Mouse (Mus musculus) cerebellum, adult 11 months (tissue): Measurements from ENCODE around the gene Phlpp1.

Source experiments
- DNase-seq: peaks from one replicate; pipeline ENCODE4 v3.0.0; 2022

Gene Phlpp1

DNA sequence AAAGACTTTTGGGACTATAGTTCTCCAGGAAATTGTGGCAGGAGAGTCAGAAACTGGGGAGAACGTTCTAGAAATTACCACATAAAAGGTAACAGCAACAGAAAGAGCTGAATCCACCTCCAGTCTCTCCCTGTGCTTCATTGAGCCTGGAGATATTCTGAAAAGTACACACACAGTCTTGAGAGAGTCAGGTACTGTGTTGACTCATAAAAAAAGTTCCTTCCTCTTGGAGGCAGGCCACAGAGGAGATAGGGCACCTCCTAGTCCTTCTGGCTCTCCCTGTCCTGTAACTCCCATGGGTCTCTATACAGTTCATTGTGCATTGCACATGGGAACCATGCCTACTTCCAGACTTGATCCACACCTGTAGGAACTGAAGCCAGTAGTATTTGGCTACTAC lies 149.0 kb downstream of the Phlpp1 start:
- no peak for DNase-seq

- DNase-seq: no peak
These were observed 150.0 kb downstream of the Phlpp1 start for GRCm38 (mm10) chr1:106321432-106322126.

GRCm38 (mm10) chr1:106326691-106327090 lies 155.1 kb downstream of the Phlpp1 start:
- DNase-seq: no peak

DNA sequence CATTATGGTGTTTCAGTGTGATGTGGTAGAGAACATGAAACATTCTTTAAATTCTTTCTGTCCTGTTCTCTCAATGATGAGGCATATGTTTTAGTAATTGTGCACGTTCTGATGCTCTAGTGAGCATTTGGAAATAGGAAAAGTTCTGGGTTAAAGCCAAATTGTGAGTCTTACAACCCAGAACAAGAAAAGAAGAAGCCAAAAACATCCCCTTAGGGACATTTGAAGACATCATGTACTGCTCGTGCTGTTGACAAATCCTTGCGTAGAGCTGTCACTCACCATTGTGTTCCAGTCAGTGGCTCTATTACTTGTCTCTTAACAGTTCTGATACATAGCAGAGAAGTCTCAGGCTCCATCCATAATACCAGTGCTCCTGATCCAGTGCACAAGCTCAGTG lies 170.5 kb downstream of the Phlpp1 start:
- DNase-seq: no peak

- no peak for DNase-seq
These were observed 173.7 kb downstream of the Phlpp1 start for GRCm38 (mm10) chr1:106345265-106345664.

GRCm38 (mm10) chr1:106346776-106347175 lies 175.2 kb downstream of the Phlpp1 start:
- no peak for DNase-seq

- DNase-seq: no peak
These were observed 177.6 kb downstream of the Phlpp1 start for GRCm38 (mm10) chr1:106349116-106349515.

GRCm38 (mm10) chr1:106351512-106351911 lies 180.0 kb downstream of the Phlpp1 start:
- DNase-seq: no peak

DNA sequence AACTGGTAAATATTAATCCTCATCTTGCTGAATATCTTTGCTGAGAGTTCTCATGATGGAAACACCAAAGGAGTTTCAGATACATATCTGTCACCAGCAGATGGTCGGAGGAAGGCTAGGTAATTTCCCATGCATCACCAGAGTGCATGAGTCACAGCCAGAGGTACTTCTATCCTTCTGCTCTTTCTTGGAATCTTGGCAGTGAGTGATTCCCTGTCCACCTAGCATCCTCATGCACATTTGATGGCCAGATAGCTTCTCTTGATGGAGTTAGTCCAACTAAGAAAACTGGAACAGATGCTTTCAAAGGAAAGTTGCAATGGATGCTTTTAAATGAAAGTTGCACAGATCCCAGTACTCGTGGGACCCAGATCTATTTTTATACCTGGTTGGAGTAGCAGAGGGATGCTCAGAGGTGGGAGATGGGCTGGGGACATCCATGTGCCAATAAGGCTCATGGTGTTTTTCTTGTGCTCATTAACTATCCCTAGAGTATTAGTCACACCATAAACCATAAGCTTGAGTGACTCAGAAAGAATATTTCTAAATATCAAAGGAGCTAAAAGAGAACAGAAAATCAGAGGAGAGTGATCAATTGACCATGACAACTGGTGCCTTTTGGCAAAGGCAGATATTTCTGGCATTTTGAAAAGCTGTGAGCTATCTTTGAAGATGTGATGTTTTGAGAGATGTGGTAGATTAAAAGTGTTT lies 181.4 kb downstream of the Phlpp1 start:
- DNase-seq: no peak

GRCm38 (mm10) chr1:106353993-106354392 lies 182.4 kb downstream of the Phlpp1 start:
- no peak for DNase-seq

DNA sequence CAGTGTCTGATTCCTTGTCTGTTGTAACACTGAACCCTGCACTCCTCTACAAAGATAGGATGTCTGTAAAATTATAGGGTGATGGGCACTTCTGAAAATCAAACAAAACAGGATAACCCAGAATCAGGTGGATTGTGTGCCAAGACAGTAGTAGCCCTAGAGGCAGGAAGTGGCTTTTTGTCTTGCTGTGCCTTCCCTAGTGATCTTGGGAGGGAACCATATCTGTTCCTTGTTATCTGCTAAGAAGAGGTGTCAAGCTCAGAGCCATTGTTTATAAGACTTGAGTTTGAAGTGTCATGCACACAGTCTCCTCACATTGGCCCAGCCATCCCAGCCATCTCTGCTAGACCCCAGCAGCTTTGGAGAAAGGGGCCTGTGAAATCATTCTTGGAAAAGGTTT lies 187.9 kb downstream of the Phlpp1 start:
- no peak for DNase-seq

DNA sequence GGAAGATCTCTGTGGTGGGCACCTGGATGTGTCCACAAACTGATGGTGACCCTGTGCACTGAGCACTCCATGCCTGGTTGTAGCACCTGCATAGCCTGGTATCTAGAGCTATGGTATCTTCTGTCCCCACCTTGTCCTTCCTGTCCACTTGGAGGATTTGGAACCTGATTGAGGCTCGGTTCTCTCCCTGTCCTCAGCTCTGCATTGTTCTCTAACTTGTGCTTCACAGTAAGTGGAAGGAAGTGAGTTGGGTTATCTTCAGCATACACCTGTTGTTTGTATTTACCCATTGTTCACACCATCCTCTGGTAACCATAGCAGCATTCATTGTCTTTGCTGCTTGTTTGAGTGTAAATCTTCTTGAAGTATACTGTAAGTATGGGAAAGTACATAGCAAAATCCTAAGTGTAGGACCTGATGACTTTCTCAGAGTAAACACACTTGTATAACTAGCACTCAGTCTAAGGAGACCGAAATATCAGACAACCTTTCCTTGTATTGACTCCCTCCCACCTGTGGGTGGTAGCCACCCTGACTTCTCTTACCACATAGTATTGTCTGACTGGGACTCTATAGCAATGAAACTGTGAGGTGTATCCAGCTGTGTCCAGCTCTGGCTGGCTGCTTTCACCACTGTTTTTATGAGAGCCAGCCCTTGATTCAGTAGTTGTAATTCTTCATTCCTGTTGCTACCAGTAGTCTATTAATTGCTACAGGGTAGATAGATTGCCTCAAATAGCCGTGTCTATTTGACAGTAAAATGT lies 191.5 kb downstream of the Phlpp1 start:
- no peak for DNase-seq

- no peak for DNase-seq
These were observed 197.8 kb downstream of the Phlpp1 start for GRCm38 (mm10) chr1:106369330-106369729.

GRCm38 (mm10) chr1:106372446-106372845 lies 200.9 kb downstream of the Phlpp1 start:
- no peak for DNase-seq

- DNase-seq: no peak
These were observed 202.1 kb downstream of the Phlpp1 start for GRCm38 (mm10) chr1:106373656-106374055.

GRCm38 (mm10) chr1:106374274-106374673 lies 202.7 kb downstream of the Phlpp1 start:
- DNase-seq: peak; percentile 17

DNA sequence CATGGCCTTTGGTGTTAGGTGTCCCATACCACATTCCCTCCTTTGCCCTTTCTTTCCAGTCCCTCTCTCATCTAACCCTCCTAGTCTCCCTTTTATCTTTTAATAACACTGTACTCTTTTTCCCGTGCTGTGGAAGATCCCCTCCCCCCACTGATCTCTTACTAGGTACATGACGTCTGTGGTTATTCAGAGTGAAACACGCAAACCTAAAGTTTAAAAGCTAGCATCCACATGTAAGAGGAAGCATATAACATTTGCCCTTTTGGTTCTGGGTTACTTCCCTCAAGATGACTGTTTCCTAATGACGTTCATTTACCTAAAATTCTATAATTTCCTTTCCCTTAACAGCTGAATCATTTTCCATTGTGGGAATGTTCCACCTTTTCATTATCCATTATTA lies 203.4 kb downstream of the Phlpp1 start:
- DNase-seq: no peak

- no peak for DNase-seq
These were observed 204.5 kb downstream of the Phlpp1 start for GRCm38 (mm10) chr1:106376003-106376402.

DNA sequence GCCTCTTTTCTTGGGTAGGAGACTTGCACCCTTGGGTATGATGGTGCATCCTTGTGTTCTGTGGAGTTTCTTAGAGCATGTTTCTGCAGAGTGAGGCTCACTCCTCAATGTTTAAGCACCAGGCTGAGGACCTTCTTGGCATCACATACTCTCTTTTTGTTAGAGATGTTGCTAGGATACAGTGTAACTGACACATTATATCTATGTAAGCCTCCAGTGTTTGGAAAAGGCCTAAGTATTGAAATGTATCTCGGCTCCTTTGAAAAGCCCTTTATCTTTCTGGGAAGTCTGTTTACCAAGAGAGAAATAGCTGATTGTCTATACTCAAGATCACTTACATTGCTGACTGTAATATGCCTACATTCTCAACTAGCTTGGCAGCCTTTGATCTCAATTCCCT lies 208.9 kb downstream of the Phlpp1 start:
- no peak for DNase-seq

DNA sequence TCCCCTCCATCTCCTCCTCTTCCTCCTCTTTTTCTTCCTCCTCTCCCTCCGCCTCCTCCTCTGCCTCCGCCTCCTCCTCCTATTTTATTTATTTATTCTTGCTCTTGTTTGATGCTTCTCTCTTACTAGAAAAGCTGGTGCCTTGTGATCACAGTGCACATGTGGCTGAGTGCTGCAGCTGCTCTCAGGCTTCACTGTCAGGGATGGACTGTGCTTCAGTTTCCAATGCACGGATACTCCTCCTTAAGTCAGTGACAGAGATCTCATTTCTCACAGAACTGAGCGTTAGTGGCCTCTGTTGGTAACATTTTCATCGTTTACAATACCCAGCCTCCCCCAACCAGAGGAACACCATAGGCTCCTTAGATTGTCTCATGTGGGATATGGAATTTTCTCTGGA lies 215.0 kb downstream of the Phlpp1 start:
- no peak for DNase-seq

DNA sequence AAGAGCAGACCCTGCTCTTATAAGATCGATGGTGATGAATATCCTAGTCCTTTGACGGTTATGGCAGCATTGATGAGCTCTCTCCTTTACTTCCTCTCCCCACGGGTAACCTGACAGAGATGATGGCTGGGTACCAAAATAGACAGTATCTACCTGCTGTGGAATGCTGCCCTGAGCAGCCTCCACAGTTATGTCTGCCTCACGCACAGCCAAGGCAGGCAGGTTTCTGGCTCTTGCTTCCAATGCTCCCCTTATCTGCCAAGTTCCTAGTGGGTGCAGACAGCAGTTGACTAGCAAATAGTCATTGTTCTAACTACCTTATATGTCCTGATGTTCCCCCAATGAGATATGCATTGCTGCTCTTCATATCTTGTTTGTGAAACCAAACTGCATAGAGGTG lies 215.7 kb downstream of the Phlpp1 start:
- DNase-seq: no peak

DNA sequence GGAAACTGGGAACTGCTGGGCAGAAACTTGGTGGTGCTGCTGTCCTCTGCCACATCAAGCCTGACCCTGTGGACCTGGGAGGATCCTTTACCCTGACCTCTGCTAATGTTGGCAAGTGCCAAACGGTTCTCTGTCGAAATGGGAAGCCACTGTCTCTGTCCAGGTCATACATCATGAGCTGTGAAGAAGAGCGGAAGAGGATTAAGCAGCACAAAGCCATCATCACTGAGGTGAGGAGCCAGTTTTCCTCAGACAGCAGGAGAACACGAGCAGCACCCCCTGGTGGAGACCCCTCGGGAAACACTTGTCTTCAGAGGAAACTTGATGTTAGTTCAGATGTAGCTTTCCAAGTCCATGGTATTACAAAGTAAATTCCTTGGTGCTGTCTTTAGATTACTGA lies 218.1 kb downstream of the Phlpp1 start:
- no peak for DNase-seq

DNA sequence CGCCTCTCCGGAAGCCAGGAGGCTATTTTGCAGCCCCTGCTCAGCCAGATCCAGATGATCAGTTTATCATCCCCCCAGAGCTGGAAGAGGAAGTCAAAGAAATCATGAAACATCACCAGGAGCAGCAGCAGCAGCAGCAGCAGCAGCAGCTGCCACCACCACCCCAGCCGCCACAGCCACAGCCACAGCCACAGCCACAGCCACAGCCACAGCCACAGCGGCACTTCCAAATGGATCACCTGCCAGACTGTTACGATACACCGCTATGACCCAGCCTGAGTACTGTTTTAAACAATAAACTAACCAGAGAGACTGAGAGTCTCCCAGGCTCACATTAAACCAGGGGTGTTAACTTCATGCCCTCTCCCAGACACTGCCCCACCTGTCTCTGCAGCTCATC lies 221.5 kb downstream of the Phlpp1 start:
- DNase-seq: no peak

DNA sequence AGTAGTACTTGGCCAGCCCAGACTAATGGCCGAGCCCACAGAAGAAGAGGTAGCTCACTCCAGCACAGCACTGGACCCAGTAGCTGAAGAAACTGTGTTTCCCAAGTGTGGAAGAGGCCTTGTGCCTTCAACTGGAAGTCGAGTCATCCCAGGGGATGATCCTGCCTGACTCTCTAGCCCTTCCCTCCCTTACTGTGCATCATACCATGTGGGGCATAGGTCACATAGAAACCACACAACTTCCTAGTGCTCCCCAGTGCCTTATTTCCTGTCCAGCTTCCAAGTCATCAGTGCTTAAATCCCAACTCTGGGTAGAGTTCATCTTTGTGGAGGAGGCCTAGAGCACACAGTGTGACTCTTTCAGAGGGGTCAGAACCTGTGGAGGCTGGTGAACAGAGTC lies 223.1 kb downstream of the Phlpp1 start:
- DNase-seq: no peak
